Mouse (Mus musculus) megakaryocyte, embryonic 14.5 days (primary cell): ENCODE measurements around the gene Olfr223.

Experiments
- FLI1 ChIP-seq: IDR thresholded peaks from 2 replicates; pipeline ENCODE4 v1.6.1; 2012; ENCODE audit warnings: low read length, inconsistent platforms, mixed read lengths
- GATA1 ChIP-seq: IDR thresholded peaks from 3 replicates; pipeline ENCODE4 v1.6.1; 2012; ENCODE audit warnings: mixed read lengths, low read length, inconsistent platforms, borderline replicate concordance

- TF ChIP-seq FLI1: no peak
- TF ChIP-seq GATA1: no peak
Observed at GRCm38 (mm10) chr11:59596091-59596490, 3.0 kb upstream of the Olfr223 start.
